Mouse (Mus musculus) brain, embryonic 14.5 days (tissue): ENCODE results near the gene Gabrp. TPM values are rescaled to one million over a fixed set of nuclear protein-coding genes. Genes with fewer than 3 reads are reported as not detected.

Source experiments
- DNase-seq: peaks from one replicate; pipeline ENCODE4 v3.0.0-alpha.2; 2011; ENCODE audit warnings: low read depth
- CTCF ChIP-seq: fragments of 200-500 bp; IDR thresholded peaks from 2 replicates; pipeline ENCODE4 v1.5.1; 2012; ENCODE audit warnings: inconsistent platforms, mild to moderate bottlenecking, moderate library complexity, borderline replicate concordance; ENCODE audit not compliant: insufficient read depth, insufficient read length; ENCODE audit errors: extremely low read depth
- POLR2A ChIP-seq: fragments of 200-500 bp; IDR thresholded peaks from 2 replicates; pipeline ENCODE4 v1.6.1; 2012; ENCODE audit warnings: mild to moderate bottlenecking, inconsistent platforms, borderline replicate concordance; ENCODE audit not compliant: poor library complexity, insufficient read depth, insufficient read length, severe bottlenecking; ENCODE audit errors: extremely low read depth
- polyA plus RNA-seq: library from polyadenylated mRNA; depleted of rRNA; stranded (reverse); fragments of >200 nt; gene quantifications from 2 replicates; pipeline ENCODE4 v1.2.3, GENCODE M21; 2012

The Gabrp gene
- polyA plus RNA-seq, 1 experiment, result 3.4 TPM

DNA sequence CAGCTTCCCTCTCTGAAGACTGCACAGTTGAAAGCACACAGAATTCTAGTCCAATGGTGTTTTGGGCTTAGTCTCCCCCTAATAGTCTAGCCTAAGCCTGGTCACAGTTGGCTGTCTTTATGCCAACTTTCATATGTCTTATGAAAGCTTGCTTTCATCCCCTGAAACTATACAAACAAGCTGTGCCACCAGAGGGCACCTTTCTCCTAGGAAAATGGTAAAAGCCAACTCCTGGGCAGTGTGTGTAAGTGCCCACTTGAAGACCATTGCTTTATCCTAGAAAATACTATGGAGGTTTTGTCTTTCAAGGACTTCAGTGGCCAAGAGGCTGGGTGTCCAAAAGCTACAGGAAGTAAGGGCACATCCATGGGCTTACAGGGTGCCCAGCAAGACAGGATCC, 8.3 kb downstream of the Gabrp start:
- peak; percentile 33; the same call in 1 of the 2 replicates for TF ChIP-seq CTCF
- no peak for TF ChIP-seq POLR2A
- peak; percentile 36 for DNase-seq

GRCm38 (mm10) chr11:33563921-33564320, 14.8 kb downstream of the Gabrp start:
- no peak for TF ChIP-seq CTCF
- TF ChIP-seq POLR2A, result no peak
- no peak for DNase-seq

DNA sequence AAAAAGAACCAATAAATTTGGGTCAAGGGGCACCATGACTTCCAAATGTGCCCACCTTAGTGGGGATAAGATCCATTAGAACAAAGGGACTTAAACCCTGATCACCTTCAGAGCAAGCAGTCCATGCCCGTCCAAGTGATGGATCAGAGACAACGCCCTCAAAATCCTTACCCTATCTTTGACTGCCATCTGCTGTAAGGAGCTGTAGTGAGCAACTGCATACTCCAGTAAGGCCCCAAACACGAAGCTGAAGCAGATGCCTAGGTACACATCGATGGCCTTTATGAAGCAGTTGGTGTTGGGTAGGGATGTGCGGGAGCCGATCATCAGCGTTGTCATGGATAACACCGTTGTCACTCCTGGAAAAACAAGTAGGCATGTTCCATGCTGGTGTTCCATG, 24.6 kb downstream of the Gabrp start:
- TF ChIP-seq CTCF (peak; percentile 34; the same call in 1 of the 2 replicates), POLR2A (no peak)
- DNase-seq, result peak; percentile 31

GRCm38 (mm10) chr11:33550861-33551560, 27.7 kb downstream of the Gabrp start:
- TF ChIP-seq CTCF (no peak), POLR2A (no peak)

GRCm38 (mm10) chr11:33547386-33547785, 31.4 kb downstream of the Gabrp start:
- DNase-seq, result peak; percentile 32
- TF ChIP-seq POLR2A, result no peak
- TF ChIP-seq CTCF, result no peak

More at GRCm38 (mm10) chr11:33550861-33551560, 27.7 kb downstream of the Gabrp start:
- DNase-seq, result no peak

GRCm38 (mm10) chr11:33544945-33545344, 33.8 kb downstream of the Gabrp start:
- DNase-seq, result no peak
- no peak for TF ChIP-seq CTCF
- TF ChIP-seq POLR2A, result no peak

GRCm38 (mm10) chr11:33544121-33544520, 34.6 kb downstream of the Gabrp start:
- TF ChIP-seq CTCF, result no peak
- TF ChIP-seq POLR2A, result no peak
- no peak for DNase-seq

- TF ChIP-seq CTCF, result no peak
- TF ChIP-seq POLR2A, result no peak
- DNase-seq, result no peak
These were observed 41.2 kb downstream of the Gabrp start for GRCm38 (mm10) chr11:33537390-33538125.

DNA sequence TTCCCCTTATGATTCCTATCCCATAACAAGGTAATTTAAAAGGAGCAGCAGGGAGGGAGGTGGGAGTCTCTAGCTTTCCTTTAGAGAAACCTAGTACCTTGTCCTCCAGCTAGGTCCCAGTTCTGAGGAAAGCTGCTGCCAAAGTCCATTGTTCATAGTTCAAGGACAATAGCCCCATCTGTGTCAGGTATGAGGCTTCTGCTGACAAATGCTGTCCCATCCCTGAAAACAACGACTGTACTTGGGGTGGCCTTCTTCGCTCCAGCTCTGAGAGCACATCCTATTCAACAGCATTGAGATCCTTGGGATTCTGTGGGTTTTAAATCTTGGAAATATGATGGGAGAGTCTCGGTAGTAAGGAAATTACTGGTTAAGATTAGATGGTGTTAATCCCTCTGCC, 42.1 kb downstream of the Gabrp start:
- no peak for DNase-seq
- TF ChIP-seq CTCF (no peak), POLR2A (no peak)

- TF ChIP-seq POLR2A (no peak), CTCF (no peak)
- no peak for DNase-seq
These were observed 44.2 kb downstream of the Gabrp start for GRCm38 (mm10) chr11:33534541-33534940.

DNA sequence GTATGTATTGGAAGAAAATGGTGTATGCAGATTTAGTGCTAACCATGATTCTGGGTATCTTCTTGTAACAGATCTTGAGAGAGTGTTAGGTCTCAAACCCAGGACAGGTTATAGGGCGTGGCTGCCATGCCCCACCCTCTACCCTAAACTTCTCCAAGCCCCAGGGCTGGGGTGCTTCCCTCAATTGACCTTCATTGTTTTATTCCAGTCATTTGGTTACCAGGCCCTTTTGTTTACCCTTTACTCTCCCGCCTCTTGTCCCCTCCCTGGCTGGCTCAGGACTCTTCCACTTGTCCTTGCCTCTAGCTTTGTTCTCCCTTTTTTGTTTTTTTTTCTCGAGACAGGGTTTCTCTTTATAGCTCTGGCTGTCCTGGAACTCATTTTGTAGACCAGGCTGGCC, 45.2 kb downstream of the Gabrp start:
- DNase-seq, result no peak
- TF ChIP-seq CTCF (no peak), POLR2A (no peak)
